Mouse (Mus musculus) WW6 (cell line): ENCODE data around the gene Fyn.

Source experiments
- DNase-seq: peaks from one replicate; pipeline ENCODE4 v3.0.0-alpha.2; 2013; ENCODE audit warnings: low read depth, low spot score

The Fyn gene

DNA sequence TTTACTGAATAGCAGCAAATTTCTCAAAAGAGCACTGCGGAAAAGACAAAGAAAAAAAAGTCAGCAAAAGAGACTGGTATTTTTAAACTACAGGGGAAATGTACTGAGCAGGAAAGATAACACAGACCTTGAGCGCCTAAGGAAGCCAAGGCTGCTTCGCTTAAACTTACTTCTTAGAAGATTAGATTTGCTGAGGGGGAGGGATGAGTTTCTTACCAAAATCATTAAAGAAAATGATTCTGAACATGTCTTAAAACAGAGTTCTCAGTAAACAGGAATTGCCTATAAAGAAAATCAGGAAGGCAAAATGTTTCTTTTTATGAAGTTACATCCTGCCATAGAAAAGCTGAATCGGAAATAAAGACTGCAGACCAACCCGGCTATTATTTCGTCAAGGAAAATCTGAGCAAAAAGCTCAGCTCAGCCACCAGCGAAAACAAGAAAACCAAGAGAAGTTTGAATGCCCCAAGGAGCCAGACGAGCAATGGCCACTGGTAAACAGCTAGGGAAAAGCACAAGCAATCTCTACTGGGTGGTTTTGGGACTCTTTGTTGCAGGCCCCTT is at the start of gene Fyn:
TSS of gene Fyn (plus strand) at position 284 of the 564 bp plus-strand sequence.
- no peak for DNase-seq

DNA sequence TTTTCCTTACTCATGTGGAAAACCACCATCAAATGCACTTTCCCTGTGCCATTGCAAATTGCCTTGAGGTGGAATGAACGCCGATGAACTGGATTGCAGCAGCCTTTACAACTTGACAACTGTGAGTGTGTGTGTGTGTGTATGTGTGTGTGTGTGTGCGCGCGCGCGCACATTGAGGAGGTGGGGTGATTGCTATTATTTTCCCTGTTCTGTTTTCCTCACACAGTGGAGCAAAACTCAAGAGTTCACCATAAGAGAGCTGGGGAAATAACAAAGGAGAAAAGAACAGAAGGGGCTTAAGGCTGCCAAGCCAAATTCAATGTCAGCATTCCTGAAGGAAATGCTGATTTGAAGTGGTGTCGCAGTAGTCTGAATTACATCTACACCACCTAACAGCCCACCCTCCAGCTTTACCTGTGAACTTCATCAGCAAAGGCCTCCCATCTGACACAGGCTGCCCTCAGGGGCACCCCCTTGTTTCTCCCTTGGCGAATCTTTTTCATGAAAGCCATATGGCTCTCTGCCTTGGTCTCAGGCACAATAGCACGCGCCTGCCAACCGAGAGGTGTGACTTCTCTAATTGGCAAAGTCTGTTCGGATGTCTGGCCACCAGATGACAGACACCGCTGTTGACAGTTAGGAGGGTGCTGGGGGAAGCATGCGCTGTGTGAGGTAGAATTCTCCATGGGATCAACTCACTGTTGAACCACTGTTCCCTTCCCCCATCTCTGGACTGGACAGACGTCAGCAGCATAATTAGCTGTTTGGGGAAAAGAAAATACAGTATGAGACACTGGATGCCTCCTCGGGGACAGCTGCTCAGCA is 47.6 kb upstream of the Fyn start:
- DNase-seq: no peak

DNA sequence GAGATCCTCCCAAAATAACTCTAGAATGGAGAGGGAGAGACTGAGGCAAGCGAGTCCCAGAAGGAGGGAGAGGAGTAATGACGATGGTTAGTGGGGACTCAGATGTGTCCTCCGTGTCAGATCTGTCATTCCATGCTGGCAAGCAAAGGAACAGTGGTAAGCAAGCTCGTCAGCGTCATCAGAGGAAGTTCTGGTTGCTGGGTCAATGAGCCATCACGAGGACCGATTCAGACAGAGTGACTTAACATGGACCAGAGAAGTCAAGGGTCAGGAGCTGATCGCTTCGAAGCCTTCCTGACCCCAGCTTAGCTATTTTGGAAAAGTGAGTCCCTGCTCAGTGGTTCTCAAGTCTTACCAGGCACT is 47.1 kb upstream of the Fyn start:
- DNase-seq: no peak

DNA sequence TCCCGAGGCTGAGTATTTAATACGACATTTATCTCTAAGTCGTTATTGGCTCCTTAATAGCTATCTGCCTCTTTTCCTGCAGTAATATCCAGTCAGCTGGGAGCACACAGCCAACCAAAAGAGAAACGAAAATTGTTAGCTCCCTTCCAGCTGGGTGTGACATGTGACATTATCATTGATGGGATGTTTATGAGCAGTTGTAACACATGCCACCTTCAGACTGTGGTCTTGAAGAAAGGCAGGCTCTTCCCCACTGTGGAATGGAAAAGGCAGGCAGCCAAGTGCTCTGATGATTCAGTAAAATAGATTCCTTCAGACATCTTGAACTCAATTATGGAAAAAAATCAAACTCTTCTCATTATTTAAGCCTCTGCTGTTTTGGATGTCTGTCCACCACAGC is 46.5 kb upstream of the Fyn start:
- DNase-seq: no peak

DNA sequence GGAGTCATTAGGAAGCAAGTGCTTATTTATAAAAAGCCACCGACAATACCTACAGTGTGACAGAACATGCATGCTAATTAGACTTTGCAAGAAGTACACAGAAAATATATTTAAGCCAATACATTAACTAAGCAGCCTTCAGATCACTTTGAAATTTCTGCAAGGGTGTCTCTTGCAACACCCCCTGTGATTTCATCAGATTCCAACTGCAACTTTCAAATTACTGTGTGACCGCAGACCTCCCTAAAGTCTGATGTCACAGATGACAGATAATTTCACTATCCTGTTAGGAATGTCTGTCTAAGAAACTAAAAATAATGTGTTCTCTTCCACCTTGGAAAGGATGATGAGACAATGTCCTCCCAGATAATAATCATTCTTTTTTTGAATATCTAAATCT is 44.4 kb upstream of the Fyn start:
- DNase-seq: no peak

DNA sequence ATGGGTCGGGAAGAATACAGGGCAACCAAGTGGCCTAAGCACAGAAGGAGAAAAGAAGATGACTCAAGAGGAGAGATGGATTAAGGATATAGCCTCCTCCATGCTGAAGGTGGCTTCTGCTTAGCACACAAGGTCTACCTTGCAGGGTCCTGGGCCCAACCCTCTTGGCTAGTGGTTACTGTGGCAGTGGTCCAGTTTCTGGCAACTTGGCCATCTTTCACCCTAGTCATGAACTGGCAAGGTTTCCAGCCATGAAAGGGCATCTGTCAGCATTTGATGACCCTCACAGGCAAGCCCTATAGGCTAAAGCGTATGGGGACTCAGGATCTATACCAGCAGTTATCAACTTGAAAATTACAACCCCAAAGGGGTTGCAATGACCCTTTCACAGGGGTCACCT is 40.0 kb upstream of the Fyn start:
- DNase-seq: no peak

DNA sequence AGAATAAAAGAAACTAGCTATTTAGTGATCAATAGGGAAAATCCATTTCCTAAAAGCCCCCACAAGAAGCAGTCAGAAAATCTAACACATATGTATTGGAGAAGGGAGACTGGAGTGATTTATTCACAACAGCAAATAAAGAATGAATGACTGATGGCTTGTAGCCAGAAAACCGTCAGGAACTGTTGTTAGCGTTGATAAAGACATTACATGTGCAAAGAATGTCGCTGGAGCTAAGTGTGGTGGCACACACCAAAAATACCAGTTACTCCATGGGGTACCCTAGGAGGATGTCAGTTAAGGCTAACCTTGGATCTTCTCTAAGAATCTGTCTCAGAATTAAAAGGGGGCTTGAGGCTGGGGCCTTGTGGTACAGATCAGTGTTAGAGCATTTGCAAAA is 34.3 kb upstream of the Fyn start:
- DNase-seq: no peak

DNA sequence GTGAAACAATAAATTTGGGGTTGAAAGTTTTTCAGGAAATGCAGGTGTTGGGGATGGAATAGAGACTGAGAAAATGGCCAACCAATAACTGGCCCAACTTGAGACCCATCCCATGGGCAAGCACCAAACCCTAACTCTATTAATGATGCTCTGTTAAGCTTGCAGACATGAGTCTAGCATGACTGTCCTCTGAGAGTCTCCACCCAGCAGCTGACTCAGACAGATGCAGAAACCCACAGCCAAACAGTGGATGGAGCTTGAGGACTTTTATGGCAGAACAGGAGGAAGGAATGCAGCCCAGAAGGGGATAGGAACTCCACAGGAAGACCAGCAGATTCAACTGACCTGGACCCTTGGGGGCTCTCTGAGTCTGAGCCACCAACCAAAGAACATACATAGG is 32.8 kb upstream of the Fyn start:
- DNase-seq: no peak

DNA sequence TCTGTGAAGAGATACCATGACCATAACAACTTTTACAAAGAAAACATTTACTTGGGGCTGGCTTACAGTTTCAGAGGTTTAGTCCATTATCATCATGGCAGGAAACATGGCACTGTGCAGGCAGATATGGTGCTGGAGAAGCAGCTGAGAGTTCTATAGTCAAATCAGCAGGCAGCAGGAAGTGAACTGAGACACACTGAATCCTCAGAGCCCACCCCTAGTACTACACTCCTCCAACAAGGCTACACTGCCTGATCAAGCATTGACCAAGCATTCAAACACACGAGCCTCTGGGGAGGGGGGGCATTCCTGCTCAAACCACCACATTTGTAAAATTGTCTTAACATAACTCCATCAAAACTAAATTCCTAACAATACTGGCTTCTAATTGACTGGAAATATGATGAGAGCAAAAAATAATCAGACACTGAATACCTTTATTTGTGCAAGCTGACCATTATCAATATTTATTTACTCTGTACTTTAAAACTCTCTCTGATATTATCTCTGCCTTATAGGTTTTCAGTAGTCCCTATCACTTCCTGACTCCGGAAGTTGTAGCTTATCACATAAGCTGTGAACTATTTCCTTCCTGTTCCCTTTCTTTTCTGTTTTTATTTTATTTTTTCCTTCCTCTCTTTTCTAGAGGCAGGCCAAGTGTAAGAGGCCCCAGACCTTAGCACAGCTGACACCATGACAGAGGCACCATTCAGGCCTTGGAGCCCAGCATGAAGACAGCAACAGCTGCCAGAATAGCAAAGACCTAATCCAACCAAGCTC is 29.3 kb upstream of the Fyn start:
- no peak for DNase-seq

DNA sequence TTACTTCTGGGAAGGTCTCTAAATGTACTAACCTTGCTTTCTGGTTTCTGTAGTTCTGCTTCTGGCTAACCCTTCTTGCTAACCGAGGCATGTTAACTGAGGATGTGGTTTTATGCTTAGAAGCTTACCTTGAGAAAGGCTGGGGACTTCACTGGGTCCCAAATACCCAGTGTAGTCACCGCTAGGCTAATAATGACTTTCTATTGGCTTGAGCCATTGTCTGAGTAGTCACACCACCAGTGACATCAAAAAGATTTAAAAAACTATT is 28.8 kb upstream of the Fyn start:
- no peak for DNase-seq

DNA sequence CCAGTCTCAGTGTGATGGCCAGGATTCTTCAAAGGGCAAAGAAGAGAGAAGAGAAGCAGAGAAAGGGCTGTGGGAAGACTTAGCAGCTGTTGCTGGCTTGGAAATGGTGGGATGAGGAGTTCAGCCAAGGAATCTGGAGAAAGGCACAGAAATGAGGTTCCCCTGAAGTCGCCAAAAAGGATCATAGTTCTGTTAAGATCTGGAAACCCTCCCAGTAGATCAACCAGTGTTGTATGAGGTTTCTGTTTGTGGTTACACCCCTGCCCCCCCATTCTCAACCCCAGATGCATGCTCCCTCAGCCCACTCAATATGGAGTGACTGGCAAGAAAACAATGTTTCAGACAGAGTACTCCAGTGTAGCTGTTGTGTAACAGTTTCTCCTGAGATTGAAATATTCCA is 25.1 kb upstream of the Fyn start:
- DNase-seq: no peak

DNA sequence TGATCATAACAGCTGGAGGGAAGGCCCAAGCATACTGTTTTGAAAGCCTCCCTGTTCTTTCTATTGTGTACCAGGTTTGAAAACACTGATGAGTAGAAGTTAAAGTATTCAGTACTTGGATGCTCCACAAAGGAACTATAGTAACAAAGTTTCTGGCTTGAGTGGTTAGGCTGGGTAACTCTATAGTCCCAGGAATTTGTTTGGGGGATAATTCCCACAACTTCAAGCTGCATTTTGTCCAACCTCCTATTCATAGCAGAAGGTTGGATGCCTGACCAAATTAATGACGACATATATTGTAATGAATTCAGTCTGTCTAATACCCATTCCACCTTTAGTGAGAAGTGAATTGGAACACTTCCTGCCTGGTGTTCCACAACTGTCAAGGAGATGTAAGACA is 22.7 kb upstream of the Fyn start:
- DNase-seq: no peak

DNA sequence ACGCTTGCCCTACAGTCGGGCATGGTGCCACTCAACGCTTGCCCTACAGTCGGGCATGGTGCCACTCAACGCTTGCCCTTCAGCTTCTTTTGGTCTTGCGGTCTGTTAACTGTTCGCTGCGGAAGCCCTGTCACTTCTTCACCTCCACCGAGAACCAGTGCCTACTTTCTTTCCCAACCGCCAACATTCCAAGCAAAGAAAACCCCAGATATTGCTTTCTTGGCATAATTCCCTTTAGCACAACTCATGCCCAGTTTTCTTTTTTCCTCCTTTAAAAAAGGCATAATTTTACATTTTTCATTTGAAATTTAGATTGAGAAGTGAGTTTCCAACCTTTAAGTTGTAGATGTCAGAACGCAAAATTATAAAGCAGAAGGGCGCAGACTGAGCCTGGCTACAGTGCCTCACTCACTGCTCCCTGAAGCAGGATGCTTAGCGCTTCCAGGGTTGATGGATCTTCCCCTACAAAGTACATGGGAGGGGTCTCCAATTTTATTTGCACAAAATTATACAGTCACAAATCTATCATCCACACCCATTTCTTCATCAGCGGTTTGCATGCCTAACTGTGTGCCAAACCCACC is 18.8 kb upstream of the Fyn start:
- no peak for DNase-seq

DNA sequence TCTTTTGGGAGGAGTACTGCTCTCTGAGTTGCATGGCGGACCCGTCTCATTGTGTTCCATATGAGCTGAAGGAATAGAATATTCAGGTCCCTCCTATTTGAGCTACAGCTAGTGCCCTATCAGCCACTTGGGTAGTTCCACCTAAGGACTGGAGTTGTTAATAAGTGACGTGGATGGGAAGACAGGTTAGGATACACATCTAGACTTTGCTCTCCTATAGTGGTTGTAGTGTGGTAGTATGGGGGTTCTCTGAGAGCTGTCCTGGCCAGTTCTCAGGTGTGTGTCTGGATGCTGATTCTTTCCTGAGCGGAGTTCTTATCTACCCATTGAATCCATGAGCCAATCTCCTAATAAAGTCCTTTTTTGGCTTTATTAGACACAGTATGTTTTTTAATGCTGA is 4.5 kb upstream of the Fyn start:
- no peak for DNase-seq

DNA sequence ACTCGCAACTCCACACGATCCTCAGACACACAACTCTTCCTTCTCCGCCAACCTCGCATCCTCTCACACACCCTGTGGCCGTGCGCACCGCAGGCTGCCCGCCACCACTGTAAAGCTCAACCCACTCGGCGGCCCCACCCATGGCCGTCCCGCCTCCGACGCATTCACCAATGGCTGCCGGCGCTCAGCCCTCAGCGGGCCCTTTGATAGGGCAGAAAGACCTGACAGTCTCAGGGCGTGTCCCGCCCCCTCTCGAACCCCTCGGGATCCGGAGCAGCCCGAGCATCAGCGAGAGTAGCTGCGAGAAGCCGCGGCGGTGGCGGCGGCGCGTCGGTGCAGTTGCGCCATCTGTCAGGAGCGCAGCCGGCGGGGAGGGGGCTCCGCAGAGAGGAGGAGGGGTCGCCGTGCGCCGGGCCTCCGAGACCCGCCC is 862 bp downstream of the Fyn start:
- peak; percentile 86 for DNase-seq

DNA sequence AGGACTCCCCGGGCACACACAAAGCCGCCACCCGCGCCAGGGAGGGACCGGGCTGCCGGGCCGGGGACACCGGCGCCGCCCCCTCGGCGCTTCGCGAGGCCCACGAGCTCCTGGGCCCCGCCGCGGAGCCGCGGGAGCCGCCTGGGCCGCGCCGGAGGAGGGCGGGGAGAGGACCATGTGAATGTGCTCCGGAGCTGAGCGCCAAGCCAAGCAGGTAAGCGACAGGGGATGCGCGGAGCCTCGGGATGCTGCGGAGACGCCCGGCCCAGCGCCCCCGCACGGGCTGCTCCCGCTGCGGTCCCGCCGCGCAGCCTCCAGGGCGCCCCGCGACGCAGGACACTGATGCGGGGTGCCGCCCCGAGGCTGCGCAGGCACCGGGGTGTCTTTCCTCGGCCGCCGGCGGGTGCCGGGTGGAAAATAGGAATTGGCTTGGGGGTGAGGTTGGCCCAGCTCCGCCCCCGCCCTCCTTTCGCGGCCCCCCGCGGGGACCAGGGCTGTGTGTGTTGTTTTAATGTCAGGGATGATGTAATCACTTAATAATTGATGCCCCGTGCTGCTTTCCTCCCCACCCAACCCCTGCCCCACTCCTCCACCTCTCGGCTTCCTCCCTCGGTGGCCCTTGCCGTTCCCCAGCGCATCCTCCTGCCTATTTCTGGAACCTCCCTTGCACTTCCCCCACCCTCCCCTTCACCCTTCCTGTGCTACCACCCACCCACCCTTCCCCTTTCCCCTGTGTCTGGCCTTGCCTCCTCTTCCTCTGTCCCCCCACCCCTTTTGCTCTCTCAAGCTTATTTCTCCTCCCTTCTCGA is 1.5 kb downstream of the Fyn start:
- peak; percentile 16 for DNase-seq

DNA sequence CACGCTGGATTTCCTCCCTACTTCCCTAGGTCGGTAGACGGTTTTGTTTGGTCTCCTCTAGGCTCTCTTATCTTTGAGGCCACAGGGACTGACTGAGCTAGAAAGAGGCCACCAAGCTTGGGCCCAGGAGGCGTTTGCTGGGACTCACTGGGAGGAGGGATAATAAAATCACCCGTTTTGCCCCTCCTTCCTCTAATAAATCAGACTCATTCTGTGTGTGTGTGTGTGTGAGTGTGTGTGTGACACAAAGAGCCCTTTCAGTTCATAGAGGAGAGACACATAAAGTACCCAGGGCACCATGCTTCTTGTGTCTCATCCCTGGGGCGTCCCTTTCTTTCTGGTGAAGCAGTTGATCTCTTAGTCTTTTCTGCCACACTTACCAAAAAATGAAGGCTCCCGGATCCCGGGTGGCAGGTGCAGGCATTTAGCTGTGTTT is 2.1 kb downstream of the Fyn start:
- DNase-seq: no peak

DNA sequence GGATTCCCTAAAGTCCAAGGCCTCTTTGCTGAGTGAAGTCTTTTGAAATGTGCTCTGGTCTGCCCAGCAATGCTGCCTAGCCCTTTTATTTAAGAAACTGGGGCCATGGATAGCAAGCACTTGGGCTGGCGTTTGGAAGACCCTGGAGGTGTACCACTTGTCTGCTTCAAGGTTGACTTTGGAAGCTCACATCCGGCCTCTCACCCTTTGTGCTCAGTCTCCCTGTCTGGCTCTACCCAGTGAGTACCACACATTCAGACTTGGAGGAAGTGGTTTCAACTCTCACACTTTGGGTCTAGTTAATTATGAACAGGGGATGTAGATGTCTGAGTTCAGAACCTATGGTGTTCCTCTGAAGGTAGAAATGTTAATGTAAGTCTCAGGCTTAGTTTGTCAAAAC is 2.8 kb downstream of the Fyn start:
- no peak for DNase-seq

DNA sequence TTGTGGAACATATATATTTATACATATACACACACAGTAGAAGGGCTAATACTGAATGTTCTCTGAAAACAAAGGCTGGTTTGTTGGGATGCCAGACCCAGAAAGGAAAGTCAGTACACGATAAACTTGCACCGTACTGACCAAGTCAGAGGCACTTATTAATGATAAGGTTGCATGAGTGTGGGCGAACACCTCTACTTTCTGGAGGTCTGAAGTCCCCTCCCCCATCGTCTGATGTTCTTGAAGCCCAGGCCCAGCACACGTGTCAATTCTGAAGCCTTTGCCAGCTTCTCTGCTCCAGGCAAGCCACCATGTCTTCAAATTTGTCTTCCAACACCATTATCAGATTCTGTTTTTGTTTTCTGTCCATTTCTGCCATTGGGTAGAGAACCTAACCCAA is 3.3 kb downstream of the Fyn start:
- DNase-seq: no peak

DNA sequence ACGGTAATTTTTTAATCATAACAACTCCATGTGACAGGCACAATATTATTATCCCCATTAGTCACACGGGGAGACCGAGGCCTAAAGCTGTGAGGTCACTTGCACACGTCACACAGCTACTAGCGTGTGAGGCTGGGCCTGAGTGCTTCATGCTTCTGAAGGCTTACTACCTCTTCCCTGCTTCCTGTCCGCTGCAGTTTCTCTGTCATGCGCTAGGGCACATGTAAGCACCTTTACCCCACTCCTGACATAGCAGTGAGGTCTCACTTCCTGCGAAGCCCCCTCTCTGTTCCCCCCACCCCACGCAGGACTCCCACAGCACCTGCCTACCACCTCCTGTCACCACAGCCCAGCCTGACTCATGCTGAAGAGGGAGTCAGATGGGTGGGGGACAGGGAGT is 8.0 kb downstream of the Fyn start:
- no peak for DNase-seq

DNA sequence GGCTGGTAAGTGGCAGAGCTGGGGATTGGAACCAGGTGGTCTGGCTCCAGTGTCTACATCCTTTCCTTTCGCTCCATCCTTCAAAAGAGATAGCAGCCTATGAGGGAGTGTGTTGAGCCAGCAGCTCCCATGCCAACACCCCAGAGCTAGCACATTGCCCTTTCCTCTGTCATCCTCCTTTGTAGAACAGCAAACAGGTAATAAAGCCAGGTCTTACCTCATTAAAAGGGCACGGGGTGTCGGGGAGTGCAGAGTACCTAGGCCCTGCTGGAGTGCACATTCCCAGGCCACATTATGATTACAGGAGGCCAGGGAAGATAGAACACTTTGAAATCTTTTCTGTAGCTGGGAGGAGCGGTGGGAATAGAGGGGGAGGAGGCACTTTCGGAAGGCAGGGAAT is 8.6 kb downstream of the Fyn start:
- DNase-seq: no peak

DNA sequence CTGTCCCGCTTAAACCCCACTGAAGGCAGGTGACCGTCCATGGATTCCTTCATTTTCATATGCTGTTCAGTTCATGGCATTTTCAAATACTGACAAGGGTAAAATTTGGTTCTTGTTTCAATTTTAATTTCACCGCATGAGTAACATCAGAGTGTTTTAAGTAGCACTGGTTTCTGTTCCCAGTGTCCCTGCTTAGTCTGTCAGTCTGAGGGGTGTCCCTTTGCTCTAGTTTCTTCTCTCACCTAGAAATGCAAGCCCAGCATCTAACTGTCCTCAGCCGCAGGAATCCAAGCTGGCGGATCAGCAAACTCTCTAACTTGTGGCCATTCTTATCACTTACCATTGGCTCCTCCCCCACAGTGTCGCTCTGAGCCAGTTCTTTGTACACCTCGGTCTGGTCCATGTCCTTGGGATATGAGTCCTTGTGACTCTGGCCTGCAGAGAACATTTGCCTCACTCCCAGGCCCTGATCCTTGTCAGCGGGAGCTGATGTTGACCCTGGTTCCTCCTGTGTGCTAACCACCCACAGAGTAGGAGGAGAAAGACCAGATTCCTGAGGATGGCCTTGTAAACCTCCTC is 9.5 kb downstream of the Fyn start:
- DNase-seq: no peak
